Mouse (Mus musculus) embryonic facial prominence, embryonic 14.5 days (tissue): Measurements from ENCODE around the gene Mccc1. TPM values are rescaled to one million over a fixed set of nuclear protein-coding genes. Genes with fewer than 3 reads are reported as not detected.
A peak's percentile ranks its signal among the peaks of the same experiment; 100 is the strongest.

Experiments used
- ATAC-seq: fragments of 200-750 bp; cut with Nextera tagmentation; 2 replicates; pipeline ENCODE4 v1.8.0; 2017; ENCODE audit warnings: low read depth, moderate number of reproducible peaks, moderate TSS enrichment
- DNase-seq: peaks from one replicate; pipeline ENCODE4 v3.0.0-alpha.2; 2015; ENCODE audit warnings: low spot score
- H3K27ac ChIP-seq: fragments of 300-500 bp; sonication (generic); replicated peaks from 2 replicates; pipeline ENCODE4 v1.5.1; 2014; ENCODE audit warnings: low read depth, mild to moderate bottlenecking, low read length, moderate library complexity
- H3K27me3 ChIP-seq: fragments of 300-500 bp; sonication (generic); replicated peaks from 2 replicates; pipeline ENCODE4 v1.6.1; 2014; ENCODE audit warnings: low read length; ENCODE audit not compliant: control insufficient read depth, insufficient read depth
- H3K36me3 ChIP-seq: fragments of 300-500 bp; sonication (generic); 2 replicates; pipeline ENCODE4 v1.6.1; 2014; ENCODE audit warnings: low read length, mixed read lengths; ENCODE audit not compliant: control insufficient read depth, insufficient read depth
- H3K4me1 ChIP-seq: fragments of 300-500 bp; sonication (generic); 2 replicates; pipeline ENCODE4 v1.6.1; 2014; ENCODE audit warnings: antibody characterized with exemption, low read length; ENCODE audit not compliant: control insufficient read depth, insufficient read depth
- H3K4me2 ChIP-seq: fragments of 300-500 bp; sonication (generic); 2 replicates; pipeline ENCODE4 v1.6.1; 2014; ENCODE audit warnings: low read depth, mild to moderate bottlenecking, low read length, moderate library complexity, mixed read lengths
- H3K4me3 ChIP-seq: fragments of 300-500 bp; sonication (generic); 2 replicates; pipeline ENCODE4 v1.5.1; 2014; ENCODE audit warnings: low read depth, mild to moderate bottlenecking, low read length
- H3K9ac ChIP-seq: fragments of 300-500 bp; sonication (generic); 2 replicates; pipeline ENCODE4 v1.6.1; 2014; ENCODE audit warnings: low read depth, mild to moderate bottlenecking, low read length, moderate library complexity, mixed read lengths
- H3K9me3 ChIP-seq: fragments of 300-500 bp; sonication (generic); 2 replicates; pipeline ENCODE4 v1.6.1; 2016; ENCODE audit warnings: low read length; ENCODE audit not compliant: control insufficient read depth
- WGBS: fragments of 180-500 bp; shearing (Covaris S2); extraction: QIAGEN DNeasy Blood & Tissue Kit; methylation state at CpG from one replicate; pipeline ENCODE4 v1.1.7; 2014; 5-methylcytosine and 5-hydroxymethylcytosine counted together
- polyA plus RNA-seq: library from polyadenylated mRNA; unstranded; fragments of >200 nt; fragmentation: Nextera tagmentation; extraction: Ambion mirVana; gene quantifications from 2 replicates; pipeline ENCODE4 v1.2.1, GENCODE M21; 2014

Gene Mccc1
- polyA plus RNA-seq, 1 experiment from 2014 or later = 25.0 TPM

GRCm38 (mm10) chr3:36008411-36009154, 8.1 kb upstream of the Mccc1 start:
- H3K9me3 ChIP-seq = no peaks in the 10 kb centered on the region
- H3K4me3 ChIP-seq = no peak overlapping the region
- no peaks in the 10 kb centered on the region for H3K4me1 ChIP-seq
- no peak overlapping the region for H3K9ac ChIP-seq
- H3K27me3 ChIP-seq = no peaks in the 10 kb centered on the region
- WGBS = 68% methylated on average over 4 of the region's 4 CpGs
- no peak overlapping the region for H3K27ac ChIP-seq
- no peaks in the 10 kb centered on the region for H3K36me3 ChIP-seq
- H3K4me2 ChIP-seq = no peak overlapping the region
- DNase-seq (no peak), ATAC-seq (no peak)

- H3K4me1 ChIP-seq = no peaks in the 10 kb centered on the region
- H3K9me3 ChIP-seq = no peaks in the 10 kb centered on the region
- DNase-seq = peak; percentile 71
- H3K27ac ChIP-seq = no peak overlapping the region
- 57% methylated on average over 4 of the region's 4 CpGs for WGBS
- no peak overlapping the region for H3K4me2 ChIP-seq
- no peak for ATAC-seq
- H3K9ac ChIP-seq = no peak overlapping the region
- no peaks in the 10 kb centered on the region for H3K36me3 ChIP-seq
- H3K4me3 ChIP-seq = no peak overlapping the region
- no peaks in the 10 kb centered on the region for H3K27me3 ChIP-seq
These were observed 3.8 kb upstream of the Mccc1 start for GRCm38 (mm10) chr3:36004028-36004895.

- no peak for DNase-seq
- WGBS = 55% methylated on average over 11 of the region's 11 CpGs
- H3K36me3 ChIP-seq = peaks cover 32% of the 10 kb centered on the region
- H3K4me1 ChIP-seq = no peaks in the 10 kb centered on the region
- H3K9ac ChIP-seq = no peak overlapping the region
- no peak overlapping the region for H3K4me2 ChIP-seq
- no peak for ATAC-seq
- H3K4me3 ChIP-seq = no peak overlapping the region
- H3K9me3 ChIP-seq = no peaks in the 10 kb centered on the region
- H3K27me3 ChIP-seq = no peaks in the 10 kb centered on the region
- no peak overlapping the region for H3K27ac ChIP-seq
These were observed 5.6 kb downstream of the Mccc1 start for GRCm38 (mm10) chr3:35994552-35995531.

GRCm38 (mm10) chr3:35990715-35991114, 9.8 kb downstream of the Mccc1 start:
- H3K27ac ChIP-seq = no peak overlapping the region
- ATAC-seq (no peak), DNase-seq (no peak)
- no peaks in the 10 kb centered on the region for H3K4me1 ChIP-seq
- peaks cover 58% of the 10 kb centered on the region for H3K36me3 ChIP-seq
- WGBS = 91% methylated on average over 7 of the region's 7 CpGs
- H3K9me3 ChIP-seq = no peaks in the 10 kb centered on the region
- no peak overlapping the region for H3K9ac ChIP-seq
- H3K27me3 ChIP-seq = no peaks in the 10 kb centered on the region
- no peak overlapping the region for H3K4me3 ChIP-seq
- H3K4me2 ChIP-seq = no peak overlapping the region

- no peak overlapping the region for H3K27ac ChIP-seq
- H3K27me3 ChIP-seq = no peaks in the 10 kb centered on the region
- 93% methylated on average over 6 of the region's 6 CpGs for WGBS
- ATAC-seq (no peak), DNase-seq (no peak)
- no peak overlapping the region for H3K9ac ChIP-seq
- no peak overlapping the region for H3K4me2 ChIP-seq
- no peaks in the 10 kb centered on the region for H3K4me1 ChIP-seq
- H3K9me3 ChIP-seq = no peaks in the 10 kb centered on the region
- H3K36me3 ChIP-seq = peaks cover 65% of the 10 kb centered on the region
- no peak overlapping the region for H3K4me3 ChIP-seq
These were observed 12.4 kb downstream of the Mccc1 start for GRCm38 (mm10) chr3:35988031-35988430.

- Histone ChIP-seq H3K27ac (no peak overlapping the region), H3K4me1 (no peaks in the 10 kb centered on the region), H3K9me3 (no peaks in the 10 kb centered on the region), H3K4me2 (no peak overlapping the region), H3K27me3 (no peaks in the 10 kb centered on the region), H3K4me3 (no peak overlapping the region), H3K36me3 (peaks cover 68% of the 10 kb centered on the region), H3K9ac (no peak overlapping the region)
- no peak for ATAC-seq
- no peak for DNase-seq
- WGBS = 97% methylated on average over 6 of the region's 6 CpGs
These were observed 14.2 kb downstream of the Mccc1 start for GRCm38 (mm10) chr3:35986266-35986665.

- Histone ChIP-seq H3K4me3 (no peak overlapping the region), H3K9ac (no peak overlapping the region), H3K9me3 (no peaks in the 10 kb centered on the region), H3K36me3 (peaks cover 65% of the 10 kb centered on the region), H3K4me1 (no peaks in the 10 kb centered on the region), H3K27me3 (no peaks in the 10 kb centered on the region), H3K27ac (no peak overlapping the region), H3K4me2 (no peak overlapping the region)
- WGBS = 69% methylated on average over 7 of the region's 7 CpGs
- 0 out of 2 replicates have a peak, but pooled peaks have one; percentile 53 for ATAC-seq
- DNase-seq = no peak
These were observed 26.9 kb downstream of the Mccc1 start for GRCm38 (mm10) chr3:35973551-35973950.

GRCm38 (mm10) chr3:35972985-35973384, 27.5 kb downstream of the Mccc1 start:
- Histone ChIP-seq H3K27ac (no peak overlapping the region), H3K9me3 (no peaks in the 10 kb centered on the region), H3K36me3 (peaks cover 64% of the 10 kb centered on the region), H3K4me3 (no peak overlapping the region), H3K9ac (no peak overlapping the region), H3K27me3 (no peaks in the 10 kb centered on the region), H3K4me1 (no peaks in the 10 kb centered on the region), H3K4me2 (no peak overlapping the region)
- 0 out of 2 replicates have a peak, but pooled peaks have one; percentile 65 for ATAC-seq
- 87% methylated on average over 4 of the region's 4 CpGs for WGBS
- no peak for DNase-seq
